Mouse (Mus musculus) adrenal gland, postnatal 4 days (tissue): ENCODE results near the gene Stbd1. TPM values are rescaled to one million over a fixed set of nuclear protein-coding genes. Genes with fewer than 3 reads are reported as not detected.

Experiments used
- DNase-seq, 2 experiments: peaks; one replicate each; pipeline ENCODE4 v3.0.0; 2021 to 2022; ENCODE audit warnings: low spot score in 2 of 2, mixed read lengths in 2 of 2
- total RNA-seq, 2 experiments: library from RNA; stranded (reverse); gene quantifications; 2 replicates each; pipeline ENCODE4 v1.2.3; 2021

Gene Stbd1
- total RNA-seq, 2 experiments from 2014 or later: 11.3 to 15.8 TPM

GRCm38 (mm10) chr5:92634916-92635315 is 32.1 kb downstream of the Stbd1 start:
- no peak for DNase-seq

- DNase-seq: no peak
These were observed 33.0 kb downstream of the Stbd1 start for GRCm38 (mm10) chr5:92635891-92636290.

GRCm38 (mm10) chr5:92640861-92641260 is 38.0 kb downstream of the Stbd1 start:
- DNase-seq: no peak

Other genes with a start within 250 kb of the Stbd1 start
- 10 to 100 TPM; 48.8 to 53.0 TPM for gene Nup54, start 167.8 kb upstream of the Stbd1 start, total RNA-seq
- 10 to 100 TPM; 75.9 to 87.0 TPM for gene Scarb2, start 96.2 kb upstream of the Stbd1 start, total RNA-seq
- gene Fam47e, start 48.0 kb upstream of the Stbd1 start, total RNA-seq: under 1 TPM in 1 of 2 experiments, not detected in 1; 0.96 TPM
- gene Ccdc158, start 72.2 kb downstream of the Stbd1 start, total RNA-seq: under 1 TPM; 0.48 to 0.64 TPM
- 10 to 100 TPM in 1 of 2 experiments, 1 to 10 TPM in 1; 10.0 to 15.0 TPM for gene Shroom3, start 80.4 kb downstream of the Stbd1 start, total RNA-seq